Mouse (Mus musculus): ENCODE results near the gene Eif4a2. TPM values are rescaled to one million over a fixed set of nuclear protein-coding genes. Genes with fewer than 3 reads are reported as not detected.

Gene Eif4a2
- polyA plus RNA-seq, 1 experiment, result 86.9 TPM

DNA sequence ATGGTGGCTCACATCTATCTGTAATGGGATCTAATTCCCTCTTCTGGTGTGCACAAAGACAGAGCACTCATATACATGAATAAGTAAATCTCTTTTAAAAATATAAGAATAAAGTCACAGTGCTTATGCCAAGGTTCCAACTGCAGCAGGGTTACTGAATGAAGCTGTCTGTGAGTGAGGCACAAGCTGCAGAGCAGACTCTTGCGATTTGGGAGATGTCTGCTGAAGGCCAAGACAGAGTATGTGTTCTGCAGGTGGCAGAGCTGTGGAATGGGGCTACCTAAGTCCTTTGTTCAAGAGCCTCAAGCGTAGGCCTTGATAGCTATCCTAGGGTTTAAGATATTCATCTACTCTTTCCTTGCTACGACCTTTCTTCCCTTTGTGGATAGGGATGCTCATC, 15.2 kb downstream of the Eif4a2 start:
- TF ChIP-seq FOSL1 (IDR thresholded peaks at IDR 0.05; ENCODE audit: insufficient read depth, low read length, poor library complexity, severe bottlenecking) (no peak), USF1 (IDR thresholded peaks at IDR 0.05; ENCODE audit: low read depth) (no peak), CTCF (IDR thresholded peaks at IDR 0.05; ENCODE audit: control insufficient read depth, insufficient read depth, insufficient read length) (no peak), CEBPB (IDR thresholded peaks at IDR 0.05; ENCODE audit: low read depth) (no peak), MYOG (IDR thresholded peaks at IDR 0.05; ENCODE audit: control insufficient read depth, extremely low read depth, insufficient read length) (no peak), MAX (IDR thresholded peaks at IDR 0.05) (no peak), MYOD1 (IDR thresholded peaks at IDR 0.05; ENCODE audit: control insufficient read depth, insufficient read length, low read depth) (no peak)
- no peaks in the 10 kb centered on the region for H3K27me3 ChIP-seq (ENCODE audit: control insufficient read depth, insufficient read depth, insufficient read length)
- no peak overlapping the region for H3ac ChIP-seq (ENCODE audit: control insufficient read depth, insufficient read length, low read depth)
- peaks cover 25% of the 10 kb centered on the region for H3K79me2 ChIP-seq (ENCODE audit: control insufficient read depth, insufficient read depth)
- H3K79me3 ChIP-seq (ENCODE audit: low read depth), result peaks cover 23% of the 10 kb centered on the region
- H3K4me3 ChIP-seq (ENCODE audit: insufficient read depth, poor library complexity, severe bottlenecking), result no peak overlapping the region
- peaks cover 75% of the 10 kb centered on the region for H3K36me3 ChIP-seq (ENCODE audit: control insufficient read depth, insufficient read depth)

DNA sequence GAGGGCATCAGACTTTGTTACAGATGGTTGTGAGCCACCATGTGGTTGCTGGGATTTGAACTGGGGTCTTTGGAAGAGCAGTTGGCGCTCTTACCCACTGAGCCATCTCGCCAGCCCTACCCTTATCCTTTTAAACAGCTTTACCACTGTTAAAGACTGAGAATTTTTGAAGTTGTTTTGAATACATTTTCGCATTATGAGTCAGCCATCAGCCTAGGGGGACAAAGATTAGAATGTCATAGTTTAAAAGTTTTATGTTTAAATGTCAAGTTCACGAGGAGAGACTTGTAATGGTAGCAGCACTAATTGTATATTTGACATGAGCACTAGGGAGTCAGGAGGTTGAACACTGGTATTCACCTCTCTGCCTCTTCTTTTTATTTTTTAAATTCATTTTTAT, 15.9 kb downstream of the Eif4a2 start:
- Histone ChIP-seq H3ac (ENCODE audit: control insufficient read depth, insufficient read length, low read depth) (no peak overlapping the region), H3K79me2 (ENCODE audit: control insufficient read depth, insufficient read depth) (peaks cover 28% of the 10 kb centered on the region), H3K4me3 (ENCODE audit: insufficient read depth, poor library complexity, severe bottlenecking) (no peak overlapping the region), H3K79me3 (ENCODE audit: low read depth) (peaks cover 23% of the 10 kb centered on the region), H3K36me3 (ENCODE audit: control insufficient read depth, insufficient read depth) (peaks cover 68% of the 10 kb centered on the region), H3K27me3 (ENCODE audit: control insufficient read depth, insufficient read depth, insufficient read length) (no peaks in the 10 kb centered on the region)
- TF ChIP-seq MAX (IDR thresholded peaks at IDR 0.05) (no peak), MYOG (IDR thresholded peaks at IDR 0.05; ENCODE audit: control insufficient read depth, extremely low read depth, insufficient read length) (no peak)

DNA sequence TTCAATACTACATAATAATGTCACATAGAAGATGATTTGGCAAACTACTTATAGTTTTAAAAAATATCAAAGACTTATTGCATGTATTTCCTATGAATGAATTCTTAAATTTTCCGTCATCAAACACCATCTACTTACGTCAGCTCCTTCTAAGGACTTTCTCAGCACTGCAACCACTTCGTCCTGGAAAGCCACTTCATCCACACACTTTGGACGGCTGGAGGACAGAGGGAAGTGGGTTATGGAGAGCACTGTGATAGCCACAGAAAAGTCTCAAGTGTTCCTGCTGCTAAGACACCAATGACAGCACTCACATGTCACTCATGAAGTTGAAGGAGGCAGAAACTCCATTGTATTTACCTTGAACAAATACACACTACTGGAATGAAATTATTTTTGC, 17.2 kb downstream of the Eif4a2 start:
- no peak for TF ChIP-seq MYOG (IDR thresholded peaks at IDR 0.05; ENCODE audit: control insufficient read depth, extremely low read depth, insufficient read length)
- no peak for TF ChIP-seq CTCF (IDR thresholded peaks at IDR 0.05; ENCODE audit: control insufficient read depth, insufficient read depth, insufficient read length)
- no peak for TF ChIP-seq MAX (IDR thresholded peaks at IDR 0.05)
- no peak for TF ChIP-seq USF1 (IDR thresholded peaks at IDR 0.05; ENCODE audit: low read depth)
- TF ChIP-seq MYOD1 (IDR thresholded peaks at IDR 0.05; ENCODE audit: control insufficient read depth, insufficient read length, low read depth), result no peak
- no peak for TF ChIP-seq CEBPB (IDR thresholded peaks at IDR 0.05; ENCODE audit: low read depth)
- no peak for TF ChIP-seq FOSL1 (IDR thresholded peaks at IDR 0.05; ENCODE audit: insufficient read depth, low read length, poor library complexity, severe bottlenecking)
- H3K36me3 ChIP-seq (ENCODE audit: control insufficient read depth, insufficient read depth), result peaks cover 57% of the 10 kb centered on the region

DNA sequence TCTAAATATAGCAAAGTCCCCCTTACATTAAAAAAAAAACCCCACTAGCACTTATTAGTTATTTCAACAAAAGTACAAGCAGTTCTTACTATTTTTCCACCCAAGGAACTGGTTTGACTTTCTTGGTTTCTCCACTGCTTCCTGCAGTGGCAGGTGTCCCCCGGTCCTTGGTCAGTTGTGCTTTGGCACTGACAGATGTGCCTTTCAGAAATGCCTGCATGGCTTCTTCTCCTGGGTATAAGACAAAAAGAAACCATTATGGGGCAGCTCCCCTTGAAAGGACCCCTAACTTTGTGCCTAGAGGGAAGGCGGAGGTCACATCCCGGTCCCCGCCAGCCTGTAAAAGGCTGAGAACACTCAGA, 20.0 kb downstream of the Eif4a2 start:
- Histone ChIP-seq H3K4me3 (ENCODE audit: insufficient read depth, poor library complexity, severe bottlenecking) (peak overlapping the region; percentile 74), H3ac (ENCODE audit: control insufficient read depth, insufficient read length, low read depth) (peak overlapping the region; percentile 20), H3K36me3 (ENCODE audit: control insufficient read depth, insufficient read depth) (peaks cover 28% of the 10 kb centered on the region), H3K79me2 (ENCODE audit: control insufficient read depth, insufficient read depth) (peaks cover 35% of the 10 kb centered on the region), H3K79me3 (ENCODE audit: low read depth) (peaks cover 21% of the 10 kb centered on the region), H3K27me3 (ENCODE audit: control insufficient read depth, insufficient read depth, insufficient read length) (no peaks in the 10 kb centered on the region)
- TF ChIP-seq MYOD1 (IDR thresholded peaks at IDR 0.05; ENCODE audit: control insufficient read depth, insufficient read length, low read depth) (no peak), USF1 (IDR thresholded peaks at IDR 0.05; ENCODE audit: low read depth) (no peak), CEBPB (IDR thresholded peaks at IDR 0.05; ENCODE audit: low read depth) (no peak), FOSL1 (IDR thresholded peaks at IDR 0.05; ENCODE audit: insufficient read depth, low read length, poor library complexity, severe bottlenecking) (no peak)

More for the DNA sequence above, 17.2 kb downstream of the Eif4a2 start:
- Histone ChIP-seq H3K4me3 (ENCODE audit: insufficient read depth, poor library complexity, severe bottlenecking) (no peak overlapping the region), H3K79me2 (ENCODE audit: control insufficient read depth, insufficient read depth) (peaks cover 35% of the 10 kb centered on the region), H3K27me3 (ENCODE audit: control insufficient read depth, insufficient read depth, insufficient read length) (no peaks in the 10 kb centered on the region), H3ac (ENCODE audit: control insufficient read depth, insufficient read length, low read depth) (no peak overlapping the region), H3K79me3 (ENCODE audit: low read depth) (peaks cover 23% of the 10 kb centered on the region)

DNA sequence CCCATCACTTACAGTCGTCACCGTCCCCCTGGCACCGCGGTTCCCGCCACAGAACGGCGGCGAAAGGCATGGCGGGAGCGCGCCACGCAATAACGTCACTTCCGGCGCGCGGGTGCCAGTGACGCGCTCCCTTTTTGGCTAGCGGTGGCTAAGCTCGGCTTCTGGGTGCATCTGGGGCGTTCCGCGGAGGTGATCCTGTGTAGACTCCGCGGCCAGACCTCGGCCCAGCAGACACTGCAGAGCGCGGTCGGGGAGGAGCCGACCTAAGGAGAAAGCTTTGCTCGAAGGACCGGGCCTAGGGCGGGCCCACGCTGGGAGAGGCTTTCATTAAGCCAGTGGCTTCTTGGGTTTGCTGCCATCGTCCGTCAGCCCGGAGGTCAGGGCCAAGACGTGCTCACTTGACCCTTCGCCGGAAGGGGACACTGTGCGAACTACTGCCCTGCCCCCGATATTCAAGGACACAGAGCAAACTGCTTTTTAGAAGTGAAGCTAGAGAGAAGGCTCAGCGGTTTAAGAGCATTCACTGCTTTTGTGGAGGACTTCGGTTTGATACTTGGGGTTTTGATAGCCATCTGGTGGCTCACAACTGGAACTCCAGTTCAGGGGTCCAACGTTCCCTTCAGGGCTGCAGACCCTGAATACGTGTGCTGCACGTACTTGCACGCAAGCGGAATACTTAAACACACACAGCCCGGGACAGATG, 20.6 kb downstream of the Eif4a2 start, which contains the start of gene Rfc4:
Rfc4 (minus strand) TSS at position 65 of the 703 bp plus-strand sequence.
- TF ChIP-seq MAX (IDR thresholded peaks at IDR 0.05), result peak; percentile 61
- TF ChIP-seq CTCF (IDR thresholded peaks at IDR 0.05; ENCODE audit: control insufficient read depth, insufficient read depth, insufficient read length), result no peak
- Histone ChIP-seq H3K4me3 (ENCODE audit: insufficient read depth, poor library complexity, severe bottlenecking) (peak within 1 kb of the TSS; percentile 74), H3K27me3 (ENCODE audit: control insufficient read depth, insufficient read depth, insufficient read length) (no peaks in the 10 kb centered on the region), H3K36me3 (ENCODE audit: control insufficient read depth, insufficient read depth) (peaks cover 22% of the 10 kb centered on the region), H3K79me2 (ENCODE audit: control insufficient read depth, insufficient read depth) (peaks cover 35% of the 10 kb centered on the region), H3ac (ENCODE audit: control insufficient read depth, insufficient read length, low read depth) (peak within 1 kb of the TSS; percentile 85), H3K79me3 (ENCODE audit: low read depth) (peaks cover 21% of the 10 kb centered on the region)

GRCm38 (mm10) chr16:23130303-23130702, 23.1 kb downstream of the Eif4a2 start:
- Histone ChIP-seq H3K27me3 (ENCODE audit: control insufficient read depth, insufficient read depth, insufficient read length) (no peaks in the 10 kb centered on the region), H3K36me3 (ENCODE audit: control insufficient read depth, insufficient read depth) (peaks cover 5% of the 10 kb centered on the region), H3ac (ENCODE audit: control insufficient read depth, insufficient read length, low read depth) (no peak overlapping the region), H3K79me3 (ENCODE audit: low read depth) (peaks cover 20% of the 10 kb centered on the region), H3K79me2 (ENCODE audit: control insufficient read depth, insufficient read depth) (peaks cover 32% of the 10 kb centered on the region), H3K4me3 (ENCODE audit: insufficient read depth, poor library complexity, severe bottlenecking) (no peak overlapping the region)
- TF ChIP-seq CTCF (IDR thresholded peaks at IDR 0.05; ENCODE audit: control insufficient read depth, insufficient read depth, insufficient read length) (no peak), MYOG (IDR thresholded peaks at IDR 0.05; ENCODE audit: control insufficient read depth, extremely low read depth, insufficient read length) (no peak), CEBPB (IDR thresholded peaks at IDR 0.05; ENCODE audit: low read depth) (no peak), MYOD1 (IDR thresholded peaks at IDR 0.05; ENCODE audit: control insufficient read depth, insufficient read length, low read depth) (no peak), USF1 (IDR thresholded peaks at IDR 0.05; ENCODE audit: low read depth) (no peak), MAX (IDR thresholded peaks at IDR 0.05) (no peak), FOSL1 (IDR thresholded peaks at IDR 0.05; ENCODE audit: insufficient read depth, low read length, poor library complexity, severe bottlenecking) (no peak)
